Mouse (Mus musculus) liver, embryonic 14.5 days (tissue): ENCODE data around the gene Lman2. TPM values are rescaled to one million over a fixed set of nuclear protein-coding genes. Genes with fewer than 3 reads are reported as not detected.

Source experiments
- ATAC-seq: fragments of 200-750 bp; cut with Nextera tagmentation; 2 replicates; pipeline ENCODE4 v1.8.0; 2017; ENCODE audit warnings: moderate number of reproducible peaks, mild to moderate bottlenecking, moderate library complexity; ENCODE audit not compliant: insufficient read depth
- DNase-seq, 3 experiments: peaks; one replicate each; pipeline ENCODE4 v3.0.0-alpha.2; 2012 to 2013; ENCODE audit warnings: low read depth in 3 of 3, low spot score in 3 of 3
- H3K27ac ChIP-seq: fragments of 300-500 bp; sonication (generic); 2 replicates; pipeline ENCODE4 v1.5.1; 2014; ENCODE audit warnings: moderate library complexity, mild to moderate bottlenecking, control low read depth, inconsistent platforms
- H3K27me3 ChIP-seq: fragments of 300-500 bp; sonication (generic); 2 replicates; pipeline ENCODE4 v1.6.1; 2014; ENCODE audit warnings: mild to moderate bottlenecking, low read length, moderate library complexity; ENCODE audit not compliant: control insufficient read depth, insufficient read depth
- H3K36me3 ChIP-seq: fragments of 300-500 bp; sonication (generic); replicated peaks from 2 replicates; pipeline ENCODE4 v1.6.1; 2014; ENCODE audit warnings: low read depth; ENCODE audit not compliant: control insufficient read depth, insufficient read depth
- H3K4me1 ChIP-seq, 2 experiments: fragments of 200-500 bp in 1 of 2; fragments of 300-500 bp in 1 of 2; sonication (generic) in 1 of 2; replicated peaks; 2 replicates each; pipeline ENCODE4 v1.6.1; 2012 to 2014; ENCODE audit warnings: antibody characterized with exemption in 1 of 2, inconsistent platforms in 1 of 2, low read length in 1 of 2; ENCODE audit not compliant: control insufficient read depth in 2 of 2, insufficient read depth in 2 of 2
- H3K4me2 ChIP-seq: fragments of 300-500 bp; sonication (generic); 2 replicates; pipeline ENCODE4 v1.6.1; 2014; ENCODE audit warnings: low read depth, mild to moderate bottlenecking, control low read depth, moderate library complexity
- H3K4me3 ChIP-seq, 2 experiments: fragments of 200-500 bp in 1 of 2; fragments of 300-500 bp in 1 of 2; sonication (generic) in 1 of 2; 2 replicates each; pipeline ENCODE4 v1.5.1; 2012 to 2014; ENCODE audit warnings: low read depth in 2 of 2, low read length in 2 of 2, mild to moderate bottlenecking in 2 of 2, control low read depth in 1 of 2, inconsistent platforms in 1 of 2, moderate library complexity in 1 of 2; ENCODE audit not compliant: insufficient read depth in 1 of 2
- H3K9ac ChIP-seq: fragments of 300-500 bp; sonication (generic); replicated peaks from 2 replicates; pipeline ENCODE4 v1.6.1; 2014; ENCODE audit warnings: mild to moderate bottlenecking, control low read depth, moderate library complexity
- H3K9me3 ChIP-seq: fragments of 300-500 bp; sonication (generic); 2 replicates; pipeline ENCODE4 v1.6.1; 2016; ENCODE audit warnings: low read length, mixed read lengths; ENCODE audit not compliant: control insufficient read depth
- CTCF ChIP-seq: IDR thresholded peaks from 2 replicates; pipeline ENCODE4 v1.5.1; 2016; ENCODE audit warnings: antibody characterized with exemption, low read depth, control low read depth
- EP300 ChIP-seq: IDR thresholded peaks from 2 replicates; pipeline ENCODE4 v1.6.1; 2016; ENCODE audit warnings: antibody characterized with exemption, low read depth
- WGBS: fragments of 180-500 bp; shearing (Covaris S2); extraction: QIAGEN DNeasy Blood & Tissue Kit; methylation state at CpG from one replicate; pipeline ENCODE4 v1.1.7; 2014; ENCODE audit not compliant: insufficient replicate concordance; 5-methylcytosine and 5-hydroxymethylcytosine counted together
- polyA plus RNA-seq, 2 experiments: library from polyadenylated mRNA; depleted of rRNA in 1 of 2; stranded (reverse) in 1 of 2; unstranded in 1 of 2; fragments of >200 nt; fragmentation: Nextera tagmentation in 1 of 2; extraction: Ambion mirVana in 1 of 2; gene quantifications; 2 replicates each; pipeline versions ENCODE4 v1.2.1 to v1.2.3; 2012 to 2014

Gene Lman2
- polyA plus RNA-seq, 2 experiments, result 35.3 to 50.3 TPM

DNA sequence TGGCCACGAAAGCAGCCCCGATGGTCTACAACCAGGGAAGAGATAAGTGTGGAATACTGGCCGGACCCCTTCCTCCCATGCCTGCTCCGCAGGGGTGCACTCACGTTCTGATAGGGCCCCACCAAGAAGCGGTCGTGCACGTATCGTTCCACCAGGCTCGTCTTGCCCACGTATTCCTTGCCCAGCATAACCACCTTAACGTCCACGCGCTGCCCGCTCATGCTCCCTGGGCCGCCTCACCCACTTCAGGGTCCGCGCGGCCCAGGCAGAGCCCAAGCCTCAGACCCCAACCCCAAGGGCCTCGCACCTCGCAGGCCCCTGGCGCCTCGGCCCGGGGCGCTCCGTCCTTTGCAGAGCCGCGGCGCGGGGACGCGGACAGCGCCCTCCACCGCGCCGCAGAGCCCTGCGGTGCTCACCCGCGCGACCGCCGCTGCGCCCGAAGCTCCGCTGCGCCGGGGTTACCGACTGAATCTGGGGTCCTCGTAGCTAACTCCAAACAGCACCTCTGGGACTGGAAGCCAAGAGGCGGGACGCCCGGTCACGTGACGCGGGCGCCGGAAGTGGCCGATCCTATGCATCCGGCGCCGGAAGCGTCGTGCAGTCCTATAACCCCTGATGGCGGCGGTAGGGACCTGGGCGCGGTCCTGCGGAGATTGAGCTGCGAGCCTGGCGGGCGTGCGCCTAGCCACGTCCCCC lies 41.0 kb downstream of the Lman2 start, which contains the start of gene Rab24:
TSS of gene Rab24 (minus strand) at position 513 of the 696 bp plus-strand sequence.
- H3K9me3 ChIP-seq, result no peaks in the 10 kb centered on the region
- H3K4me1 ChIP-seq, result peaks cover 8 to 17% of the 10 kb centered on the region in 2 experiments
- peaks cover 38% of the 10 kb centered on the region for H3K36me3 ChIP-seq
- TF ChIP-seq EP300, result no peak
- no peak; the same call in none of the 2 replicates for TF ChIP-seq CTCF
- H3K9ac ChIP-seq, result peak within 1 kb of the TSS; percentile 79
- peak; percentile 91 for ATAC-seq
- peak; percentile 81 to 85 (median 81) for DNase-seq
- H3K27ac ChIP-seq, result peak within 1 kb of the TSS; percentile 75
- H3K4me2 ChIP-seq, result peak within 1 kb of the TSS; percentile 76
- peak within 1 kb of the TSS; percentile 70 to 95 for H3K4me3 ChIP-seq
- under 1% methylated on average over 73 of the region's 73 CpGs for WGBS
- no peaks in the 10 kb centered on the region for H3K27me3 ChIP-seq

DNA sequence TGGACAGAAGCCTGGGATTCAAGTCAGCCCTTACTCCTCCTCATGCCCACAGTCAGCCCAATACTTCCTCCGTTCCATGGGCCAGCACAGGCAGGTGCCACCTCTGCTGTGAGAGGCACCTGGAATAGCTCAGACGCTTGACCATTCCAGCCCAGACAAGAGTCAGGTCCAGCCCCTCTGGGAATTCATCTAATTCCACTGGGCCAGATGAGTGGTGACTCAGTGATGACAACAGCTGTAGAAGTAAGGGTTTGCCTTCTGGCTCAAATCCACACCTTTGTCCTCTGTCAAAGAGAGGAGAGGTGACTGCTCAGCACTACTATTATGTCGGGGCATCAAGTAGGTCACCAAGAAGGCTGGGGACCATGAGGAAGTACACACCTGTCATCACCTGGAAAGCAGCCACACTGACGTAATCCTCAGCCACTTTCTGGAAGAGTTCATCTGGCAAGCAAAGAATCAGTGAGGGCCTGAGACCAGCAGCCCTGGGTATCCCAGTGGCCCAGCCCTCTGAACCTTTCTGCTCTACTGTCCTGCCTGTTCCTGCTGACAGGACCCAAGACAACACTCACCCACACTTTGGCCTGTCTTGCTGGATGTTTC lies 42.6 kb downstream of the Lman2 start, which contains the start of gene Prelid1:
TSS of gene Prelid1 (plus strand) at position 570 of the 603 bp plus-strand sequence.
- ATAC-seq, result no peak

GRCm38 (mm10) chr13:55318351-55318750 lies 44.2 kb downstream of the Lman2 start:
- H3K27me3 ChIP-seq, result no peaks in the 10 kb centered on the region
- peaks cover 25% of the 10 kb centered on the region for H3K36me3 ChIP-seq
- no peak for DNase-seq
- H3K4me1 ChIP-seq, result peaks cover 8 to 13% of the 10 kb centered on the region in 2 experiments
- H3K9ac ChIP-seq, result no peak overlapping the region
- H3K4me2 ChIP-seq, result no peak overlapping the region
- ATAC-seq, result no peak
- no peak overlapping the region for H3K27ac ChIP-seq
- TF ChIP-seq CTCF, result no peak
- TF ChIP-seq EP300, result no peak
- no peaks in the 10 kb centered on the region for H3K9me3 ChIP-seq
- no peak overlapping the region for H3K4me3 ChIP-seq
- 58% methylated on average over 3 of the region's 3 CpGs for WGBS

More for the DNA sequence above, 42.6 kb downstream of the Lman2 start, which contains the start of gene Prelid1:
- Histone ChIP-seq H3K9me3 (no peaks in the 10 kb centered on the region), H3K4me2 (peak within 1 kb of the TSS; percentile 76), H3K4me1 (peaks cover 8 to 17% of the 10 kb centered on the region in 2 experiments), H3K36me3 (peaks cover 26% of the 10 kb centered on the region), H3K27ac (no peak within 1 kb of the TSS; the same call in none of the 2 replicates), H3K9ac (peak within 1 kb of the TSS; percentile 79), H3K4me3 (peak within 1 kb of the TSS; percentile 70 to 95), H3K27me3 (no peaks in the 10 kb centered on the region)
- no peak for TF ChIP-seq CTCF
- TF ChIP-seq EP300, result no peak
- 84% methylated on average over 4 of the region's 4 CpGs for WGBS
- DNase-seq, result no peak

DNA sequence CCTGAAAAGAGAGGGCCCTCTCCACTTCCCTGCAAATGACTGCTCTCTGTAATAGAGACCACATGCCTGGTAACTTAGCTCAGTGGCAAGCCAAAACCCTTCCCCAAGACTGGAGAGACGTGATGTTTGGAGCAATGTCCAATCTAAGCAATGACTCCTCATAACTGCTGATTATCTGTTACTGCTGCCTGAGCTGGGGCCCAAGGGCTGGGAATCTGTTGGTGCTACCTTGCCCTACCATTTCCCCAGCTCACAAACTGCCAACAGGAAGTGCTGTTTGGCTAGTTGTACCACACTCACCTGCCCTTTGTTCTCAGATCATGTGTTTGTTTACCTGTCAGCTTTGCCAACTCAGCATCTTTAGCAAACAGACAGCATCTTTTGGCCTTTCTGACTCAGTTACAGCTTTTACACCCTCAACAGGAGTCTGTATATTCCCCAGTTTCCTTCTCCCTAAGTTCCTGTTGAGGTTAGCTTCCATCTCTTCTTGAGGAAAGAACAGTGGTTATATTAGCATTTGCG lies 47.6 kb downstream of the Lman2 start:
- Histone ChIP-seq H3K9me3 (no peaks in the 10 kb centered on the region), H3K36me3 (peaks cover 51% of the 10 kb centered on the region), H3K9ac (no peak overlapping the region), H3K27ac (no peak overlapping the region), H3K4me1 (no peaks in the 10 kb centered on the region), H3K27me3 (no peaks in the 10 kb centered on the region), H3K4me2 (no peak overlapping the region), H3K4me3 (no peak overlapping the region)
- 85% methylated on average over 2 of the region's 2 CpGs for WGBS
- no peak for TF ChIP-seq EP300
- no peak for TF ChIP-seq CTCF
- ATAC-seq (no peak), DNase-seq (no peak)

DNA sequence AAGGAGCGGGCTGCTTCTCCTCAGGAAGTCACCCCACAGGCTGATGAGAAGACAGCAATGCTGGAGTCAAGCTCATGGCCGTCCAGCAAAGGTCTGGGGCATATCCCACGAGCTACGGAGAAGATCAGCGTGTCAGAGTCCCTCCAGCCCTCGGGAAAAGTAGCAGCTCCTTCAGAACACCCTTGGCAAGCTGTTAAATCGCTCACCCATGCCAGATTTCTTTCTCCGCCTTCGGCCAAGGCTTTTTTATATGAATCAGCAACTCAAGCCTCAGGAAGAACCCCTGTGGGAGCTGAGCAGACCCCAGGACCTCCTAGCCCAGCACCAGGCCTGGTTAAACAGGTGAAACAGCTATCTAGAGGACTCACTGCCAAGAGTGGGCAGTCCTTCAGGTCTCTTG lies 49.5 kb downstream of the Lman2 start:
- Histone ChIP-seq H3K27ac (no peak overlapping the region), H3K36me3 (peaks cover 57% of the 10 kb centered on the region), H3K4me2 (no peak overlapping the region), H3K27me3 (no peaks in the 10 kb centered on the region), H3K4me3 (no peak overlapping the region), H3K9ac (no peak overlapping the region), H3K4me1 (no peaks in the 10 kb centered on the region), H3K9me3 (no peaks in the 10 kb centered on the region)
- WGBS, result 86% methylated on average over 9 of the region's 9 CpGs
- TF ChIP-seq EP300, result no peak
- TF ChIP-seq CTCF, result no peak
- DNase-seq, result no peak
- no peak for ATAC-seq
